In the genomic region with DNA sequence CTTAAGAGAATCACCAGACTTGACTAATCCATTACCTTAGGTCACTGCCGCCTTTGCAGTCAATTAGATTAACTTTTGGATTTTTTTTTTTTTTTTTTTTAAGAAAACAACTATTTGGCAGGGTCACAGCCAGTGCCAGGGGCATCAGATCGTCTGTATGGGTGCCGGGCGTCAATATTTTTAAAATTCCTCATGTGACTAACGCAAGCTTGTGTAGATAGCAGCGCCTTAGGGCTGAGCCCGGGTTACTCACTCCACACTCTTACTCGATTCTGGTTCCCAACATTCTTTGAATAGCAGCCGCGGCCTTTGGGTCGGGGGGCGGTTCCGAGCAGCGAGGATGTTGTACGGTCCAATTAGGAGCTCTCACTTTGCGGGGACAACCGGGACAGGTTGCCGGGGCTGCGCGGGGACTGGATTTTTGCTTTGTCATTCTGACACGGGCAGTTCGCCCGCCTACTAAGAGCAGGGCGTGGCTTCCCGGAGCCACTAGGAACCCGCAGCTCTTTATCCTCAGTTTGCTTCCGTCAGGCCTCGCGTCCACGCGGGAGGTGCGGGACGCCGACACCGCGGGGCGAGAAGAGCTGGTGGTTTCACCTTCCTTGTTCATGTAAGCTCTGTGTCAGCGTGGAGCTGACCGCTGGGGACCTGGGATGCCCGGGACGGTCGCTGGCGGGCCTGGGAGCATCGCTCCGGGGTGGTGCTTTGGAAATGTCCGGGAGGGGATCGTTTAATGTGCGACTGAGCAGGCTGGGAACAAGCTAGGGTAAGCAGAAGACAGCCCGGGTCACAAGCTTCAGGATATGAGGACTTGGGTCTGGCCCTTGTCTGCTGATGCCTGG, we compare ENCODE assay signal across 8 mouse cellular contexts. TPM values are rescaled to one million over a fixed set of nuclear protein-coding genes. Genes with fewer than 3 reads are reported as not detected.
A peak's percentile ranks its signal among the peaks of the same experiment; 100 is the strongest.
DNase-seq lines count a peak whose midpoint lies in the region; ATAC-seq and TF ChIP-seq lines count a peak whose summit lies in the region.

No protein-coding gene starts in this region.

- H3K4me1 ChIP-seq in erythroblast, embryonic 14.5 days (ENCODE audit: control insufficient read depth), result peaks cover 61% of the 10 kb centered on the region
- peaks cover 36% of the 10 kb centered on the region for H3K4me1 ChIP-seq in heart, embryonic 12.5 days (replicated peaks)
- peaks cover 8% of the 10 kb centered on the region; the same call in 1 of the 2 replicates for H3K4me1 ChIP-seq in kidney, postnatal 0 days (replicated peaks; ENCODE audit: insufficient read depth, low read length)
- peaks cover 22% of the 10 kb centered on the region for H3K4me1 ChIP-seq in liver, embryonic 11.5 days (replicated peaks; ENCODE audit: control insufficient read depth, insufficient read depth, low read length)
- H3K4me1 ChIP-seq in stomach, embryonic 14.5 days (ENCODE audit: control insufficient read depth, insufficient read depth, low read length), result peaks cover 12% of the 10 kb centered on the region; the same call in 1 of the 2 replicates

- no peaks in the 10 kb centered on the region for H3K9me3 ChIP-seq in erythroblast, embryonic 14.5 days (ENCODE audit: control insufficient read depth, low read length)
- no peaks in the 10 kb centered on the region for H3K9me3 ChIP-seq in heart, embryonic 12.5 days (replicated peaks)
- no peaks in the 10 kb centered on the region for H3K9me3 ChIP-seq in kidney, postnatal 0 days (replicated peaks; ENCODE audit: low read length)
- no peaks in the 10 kb centered on the region for H3K9me3 ChIP-seq in liver, embryonic 11.5 days (ENCODE audit: control insufficient read depth, low read length)
- no peaks in the 10 kb centered on the region for H3K9me3 ChIP-seq in stomach, embryonic 14.5 days (ENCODE audit: control insufficient read depth, low read depth, low read length)

- peak; percentile 91 for ATAC-seq in heart, embryonic 12.5 days (ENCODE audit: insufficient number of reproducible peaks, low FRiP score)
- ATAC-seq in kidney, postnatal 0 days (replicated peaks; ENCODE audit: low FRiP score, low read depth), result peak; percentile 88
- ATAC-seq in liver, embryonic 11.5 days (replicated peaks; ENCODE audit: low FRiP score), result peak; percentile 87
- peak; percentile 85 for ATAC-seq in stomach, embryonic 14.5 days (ENCODE audit: insufficient number of reproducible peaks, insufficient read depth, low FRiP score, low read depth)

- no peak for TF ChIP-seq CTCF in C2C12 (IDR thresholded peaks at IDR 0.05; ENCODE audit: control insufficient read depth, insufficient read depth, insufficient read length)
- TF ChIP-seq CTCF in brain, embryonic 14.5 days (IDR thresholded peaks at IDR 0.05; ENCODE audit: borderline replicate concordance, extremely low read depth, insufficient read depth, insufficient read length), result no peak
- no peak for TF ChIP-seq CTCF in kidney, postnatal 0 days (IDR thresholded peaks at IDR 0.05; ENCODE audit: low read depth)

- H3K27me3 ChIP-seq in C2C12 (ENCODE audit: control insufficient read depth, insufficient read depth, insufficient read length), result no peaks in the 10 kb centered on the region
- H3K27me3 ChIP-seq in erythroblast, embryonic 14.5 days (ENCODE audit: control insufficient read depth), result no peaks in the 10 kb centered on the region
- H3K27me3 ChIP-seq in heart, embryonic 12.5 days (replicated peaks), result no peaks in the 10 kb centered on the region
- H3K27me3 ChIP-seq in kidney, postnatal 0 days (ENCODE audit: insufficient read depth, low read length), result no peaks in the 10 kb centered on the region
- no peaks in the 10 kb centered on the region for H3K27me3 ChIP-seq in liver, embryonic 11.5 days (replicated peaks; ENCODE audit: control insufficient read depth, insufficient read depth, low read length)
- H3K27me3 ChIP-seq in stomach, embryonic 14.5 days (ENCODE audit: control insufficient read depth, insufficient read depth, low read length), result no peaks in the 10 kb centered on the region

- peak overlapping the region; percentile 93 for H3K9ac ChIP-seq in heart, embryonic 12.5 days
- H3K9ac ChIP-seq in kidney, postnatal 0 days (ENCODE audit: low read depth, low read length), result peak overlapping the region; percentile 77
- peak overlapping the region; percentile 87 for H3K9ac ChIP-seq in liver, embryonic 11.5 days (ENCODE audit: low read depth, low read length)
- H3K9ac ChIP-seq in stomach, embryonic 14.5 days (replicated peaks; ENCODE audit: low read depth, low read length), result peak overlapping the region; percentile 50

- under 1% methylated on average over 49 of the region's 49 CpGs for WGBS in heart, embryonic 12.5 days
- under 1% methylated on average over 49 of the region's 49 CpGs for WGBS in kidney, postnatal 0 days
- WGBS in liver, embryonic 11.5 days, result under 1% methylated on average over 49 of the region's 49 CpGs
- WGBS in stomach, embryonic 14.5 days, result under 1% methylated on average over 49 of the region's 49 CpGs

- H3ac ChIP-seq in C2C12 (ENCODE audit: control insufficient read depth, insufficient read length, low read depth), result peak overlapping the region; percentile 82

- H3K79me3 ChIP-seq in C2C12 (ENCODE audit: low read depth), result peaks cover 46% of the 10 kb centered on the region

- peak; percentile 53; the same call in 1 of the 2 replicates for TF ChIP-seq POLR2A in brain, embryonic 14.5 days (IDR thresholded peaks at IDR 0.05; ENCODE audit: borderline replicate concordance, extremely low read depth, insufficient read depth, insufficient read length, poor library complexity, severe bottlenecking)

- peaks cover 49% of the 10 kb centered on the region for H3K79me2 ChIP-seq in C2C12 (ENCODE audit: control insufficient read depth, insufficient read depth)

- peak; percentile 95 for DNase-seq in brain, embryonic 14.5 days (ENCODE audit: low read depth)
- DNase-seq in kidney, postnatal 0 days (ENCODE audit: low spot score), result peak; percentile 96
- DNase-seq in liver, embryonic 11.5 days (ENCODE audit: low spot score), result peak; percentile 92
- DNase-seq in naive thymus-derived CD4-positive, alpha-beta T cell, adult 2 months (ENCODE audit: low read depth), result peak; percentile 87

- peak overlapping the region; percentile 97 for H3K27ac ChIP-seq in heart, embryonic 12.5 days (ENCODE audit: poor library complexity, severe bottlenecking)
- H3K27ac ChIP-seq in kidney, postnatal 0 days, result peak overlapping the region; percentile 93
- H3K27ac ChIP-seq in liver, embryonic 11.5 days (ENCODE audit: low read depth, low read length), result peak overlapping the region; percentile 95
- peak overlapping the region; percentile 89 for H3K27ac ChIP-seq in stomach, embryonic 14.5 days (ENCODE audit: low read length)

- H3K4me3 ChIP-seq in C2C12 (ENCODE audit: insufficient read depth, poor library complexity, severe bottlenecking), result peak overlapping the region; percentile 93
- H3K4me3 ChIP-seq in erythroblast, embryonic 14.5 days (replicated peaks), result peak overlapping the region; percentile 77
- peak overlapping the region; percentile 90 for H3K4me3 ChIP-seq in heart, embryonic 12.5 days
- peak overlapping the region; percentile 79 for H3K4me3 ChIP-seq in kidney, postnatal 0 days (replicated peaks; ENCODE audit: low read depth, low read length)
- peak overlapping the region; percentile 81 for H3K4me3 ChIP-seq in liver, embryonic 11.5 days (ENCODE audit: low read depth, low read length)
- H3K4me3 ChIP-seq in stomach, embryonic 14.5 days (ENCODE audit: low read depth, low read length), result peak overlapping the region; percentile 74

- peak overlapping the region; percentile 94 for H3K4me2 ChIP-seq in heart, embryonic 12.5 days
- H3K4me2 ChIP-seq in kidney, postnatal 0 days (ENCODE audit: low read length), result peak overlapping the region; percentile 83
- peak overlapping the region; percentile 86 for H3K4me2 ChIP-seq in liver, embryonic 11.5 days
- H3K4me2 ChIP-seq in stomach, embryonic 14.5 days (replicated peaks; ENCODE audit: low read depth, low read length), result peak overlapping the region; percentile 79

- peaks cover 16% of the 10 kb centered on the region for H3K36me3 ChIP-seq in C2C12 (ENCODE audit: control insufficient read depth, insufficient read depth)
- peaks cover 26% of the 10 kb centered on the region for H3K36me3 ChIP-seq in erythroblast, embryonic 14.5 days (ENCODE audit: control insufficient read depth)
- H3K36me3 ChIP-seq in heart, embryonic 12.5 days, result peaks cover 9% of the 10 kb centered on the region
- 0 out of 2 replicates have a peak, but pooled peaks cover 5% of the 10 kb centered on the region for H3K36me3 ChIP-seq in kidney, postnatal 0 days (ENCODE audit: insufficient read depth, low read length)
- peaks cover 11% of the 10 kb centered on the region for H3K36me3 ChIP-seq in liver, embryonic 11.5 days (ENCODE audit: control insufficient read depth, insufficient read depth, low read length)
- H3K36me3 ChIP-seq in stomach, embryonic 14.5 days (ENCODE audit: control insufficient read depth, insufficient read depth, low read length), result no peaks in the 10 kb centered on the region

TF ChIP-seq in C2C12, 6 proteins besides CTCF, POLR2A, EP300 and RAD21:
- TF ChIP-seq MYOD1 (IDR thresholded peaks at IDR 0.05; ENCODE audit: control insufficient read depth, insufficient read length, low read depth) (no peak), MAX (IDR thresholded peaks at IDR 0.05) (peak; percentile 73), CEBPB (IDR thresholded peaks at IDR 0.05; ENCODE audit: low read depth) (no peak), MYOG (IDR thresholded peaks at IDR 0.05; ENCODE audit: control insufficient read depth, extremely low read depth, insufficient read length) (no peak), FOSL1 (IDR thresholded peaks at IDR 0.05; ENCODE audit: insufficient read depth, low read length, poor library complexity, severe bottlenecking) (no peak), USF1 (IDR thresholded peaks at IDR 0.05; ENCODE audit: low read depth) (peak; percentile 71)

RNA-seq across cellular contexts. Expression of gene Eid3, which starts 7.5 kb away (rescaled TPM):
- polyA plus RNA-seq in C2C12 (2012; fragmentation: generic; extraction: Trizol), result 1.3 TPM
- polyA plus RNA-seq in brain, embryonic 14.5 days (2012; rRNA removed), result 0.57 and 1.2 TPM in 2 replicates
- polyA plus RNA-seq in erythroblast, embryonic 14.5 days (2012), result 0.13 and 0.26 TPM in 2 replicates
- 0.31 and 0.39 TPM in 2 replicates for polyA plus RNA-seq in heart, embryonic 12.5 days (2016; fragmentation: Nextera tagmentation; extraction: Ambion mirVana)
- 0.14 and 0.20 TPM in 2 replicates for polyA plus RNA-seq in kidney, postnatal 0 days (2015; fragmentation: Nextera tagmentation; extraction: Ambion mirVana)
- polyA plus RNA-seq in liver, embryonic 11.5 days (2014; fragmentation: Nextera tagmentation; extraction: Ambion mirVana), result 0.45 and 0.75 TPM in 2 replicates
- 0.52 and 0.88 TPM in 2 replicates for polyA plus RNA-seq in stomach, embryonic 14.5 days (2014; fragmentation: Nextera tagmentation; extraction: Ambion mirVana)

RNA-seq across cellular contexts. Expression of gene Txnrd1, which starts 25.2 kb away (rescaled TPM):
- 172 TPM for polyA plus RNA-seq in C2C12 (2012; fragmentation: generic; extraction: Trizol)
- polyA plus RNA-seq in brain, embryonic 14.5 days (2012; rRNA removed), result 105 and 115 TPM in 2 replicates
- polyA plus RNA-seq in erythroblast, embryonic 14.5 days (2012), result 7.5 and 8.7 TPM in 2 replicates
- 90.9 and 92.6 TPM in 2 replicates for polyA plus RNA-seq in heart, embryonic 12.5 days (2016; fragmentation: Nextera tagmentation; extraction: Ambion mirVana)
- polyA plus RNA-seq in kidney, postnatal 0 days (2015; fragmentation: Nextera tagmentation; extraction: Ambion mirVana), result 70.9 and 73.8 TPM in 2 replicates
- polyA plus RNA-seq in liver, embryonic 11.5 days (2014; fragmentation: Nextera tagmentation; extraction: Ambion mirVana), result 129 and 145 TPM in 2 replicates
- 98.3 and 98.7 TPM in 2 replicates for polyA plus RNA-seq in stomach, embryonic 14.5 days (2014; fragmentation: Nextera tagmentation; extraction: Ambion mirVana)

Comparison
In these comparisons a context has a peak if more than half of its experiments do, and no peak if none do; other contexts are left out.
1. Peak in every context shown above with its lines: DNase-seq, ATAC-seq, H3K4me3 ChIP-seq and H3K27ac ChIP-seq.